In the genomic region with DNA sequence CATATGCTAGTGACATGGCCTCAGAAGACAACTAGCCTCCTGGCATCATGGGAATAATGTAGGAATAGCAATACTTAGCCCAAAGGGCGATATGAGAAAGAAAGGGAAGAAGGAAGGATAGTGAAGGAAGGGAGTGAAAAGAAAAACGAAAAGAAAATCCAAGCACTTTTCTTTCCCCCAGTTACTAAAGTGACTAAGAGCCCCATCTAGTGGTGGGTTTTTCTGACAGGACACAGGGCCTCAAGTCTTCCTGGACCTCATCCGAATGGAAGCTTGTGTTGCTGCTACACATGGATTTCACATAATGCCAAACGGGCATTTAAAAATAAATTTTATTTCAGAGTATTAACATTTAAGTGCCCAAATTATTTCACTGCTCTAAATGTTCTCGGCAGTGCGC, we compare ENCODE assay signal across 7 mouse cellular contexts. TPM values are rescaled to one million over a fixed set of nuclear protein-coding genes. Genes with fewer than 3 reads are reported as not detected.
DNase-seq lines count a peak whose midpoint lies in the region; TF ChIP-seq lines count a peak whose summit lies in the region.

No protein-coding gene starts in this region.

- H3K27ac ChIP-seq in kidney, adult 2 months (ENCODE audit: insufficient read depth, low read depth, low read length), result no peak overlapping the region
- no peak overlapping the region for H3K27ac ChIP-seq in small intestine, adult 2 months (ENCODE audit: insufficient read depth, low read depth, low read length)

- peaks cover 6% of the 10 kb centered on the region for H3K4me1 ChIP-seq in kidney, adult 2 months (ENCODE audit: control insufficient read depth, insufficient read depth, low read length)
- H3K4me1 ChIP-seq in small intestine, adult 2 months (ENCODE audit: control insufficient read depth, insufficient read depth, insufficient read length, low read length), result peaks cover under 1% of the 10 kb centered on the region; the same call in 1 of the 2 replicates

- peak; percentile 53 for TF ChIP-seq CTCF in kidney, adult 2 months (conservative IDR thresholded peaks at IDR 0.05; ENCODE audit: insufficient read depth, insufficient read length, low read depth, low read length)
- 0 out of 2 replicates have a peak, but pooled peaks have one; percentile 14 for TF ChIP-seq CTCF in small intestine, adult 2 months (IDR thresholded peaks at IDR 0.05; ENCODE audit: extremely low read depth, insufficient read length, insufficient replicate concordance, low read depth, low read length)

- H3K27me3 ChIP-seq in kidney, adult 2 months (replicated peaks; ENCODE audit: control insufficient read depth, insufficient read depth, low read length), result no peaks in the 10 kb centered on the region
- no peaks in the 10 kb centered on the region for H3K27me3 ChIP-seq in small intestine, adult 2 months (ENCODE audit: control insufficient read depth, insufficient read depth, low read length)

- no peaks in the 10 kb centered on the region for H3K36me3 ChIP-seq in kidney, adult 2 months (ENCODE audit: control insufficient read depth, insufficient read depth, low read length)
- no peaks in the 10 kb centered on the region for H3K36me3 ChIP-seq in small intestine, adult 2 months (ENCODE audit: control insufficient read depth, insufficient read depth, low read length)

- WGBS in kidney, adult 2 months, result 53% methylated on average over 6 of the region's 6 CpGs
- 42% methylated on average over 6 of the region's 6 CpGs for WGBS in small intestine, adult 2 months

- H3K4me3 ChIP-seq in kidney, adult 2 months (ENCODE audit: insufficient read depth, low read depth, low read length), result no peak overlapping the region
- H3K4me3 ChIP-seq in small intestine, adult 2 months (ENCODE audit: low read depth, low read length), result no peak overlapping the region

- DNase-seq in kidney, adult 2 months, result peak; percentile 52
- DNase-seq in kidney, adult 8-10 months, result no peak
- peak; percentile 77 for DNase-seq in 3T3-L1 (ENCODE audit: low read depth, low spot score)
- DNase-seq in CD4-positive helper T cell, adult 2 months (ENCODE audit: low read depth, low spot score), result peak; percentile 25
- DNase-seq in cerebellum, postnatal 14 days, result peak; percentile 63 to 76
- peak; percentile 29 for DNase-seq in layer of hippocampus, adult 9-10 months (ENCODE audit: low spot score)

- TF ChIP-seq POLR2A in kidney, adult 2 months (IDR thresholded peaks at IDR 0.05; ENCODE audit: low read depth, low read length), result no peak
- no peak for TF ChIP-seq POLR2A in small intestine, adult 2 months (IDR thresholded peaks at IDR 0.05; ENCODE audit: low read depth, low read length)

RNA-seq across cellular contexts. Expression of gene Stxbp4, which starts 14.4 kb away (rescaled TPM):
- 5.0 TPM in 2 replicates for polyA plus RNA-seq in kidney, adult 2 months (2012; rRNA removed)
- polyA plus RNA-seq in small intestine, adult 2 months (2012; rRNA removed), result 0.27 and 0.44 TPM in 2 replicates

RNA-seq across cellular contexts. Expression of gene Cox11, which starts 14.5 kb away (rescaled TPM):
- polyA plus RNA-seq in kidney, adult 2 months (2012; rRNA removed), result 13.6 and 15.6 TPM in 2 replicates
- polyA plus RNA-seq in small intestine, adult 2 months (2012; rRNA removed), result 20.4 and 30.2 TPM in 2 replicates

Comparison
In these comparisons a context has a peak if more than half of its experiments do, and no peak if none do; other contexts are left out.
1. DNase-seq: peak in kidney, adult 2 months (single experiment), 3T3-L1 (single experiment), CD4-positive helper T cell, adult 2 months (single experiment), cerebellum, postnatal 14 days (2 of 2) and layer of hippocampus, adult 9-10 months (single experiment); none in kidney, adult 8-10 months (0 of 2).